Mouse (Mus musculus) telencephalon, adult 2 months (tissue): ENCODE measurements around the gene Mpp2.

ENCODE experiments used
- DNase-seq: peaks from one replicate; pipeline ENCODE4 v3.0.0-alpha.2; 2011; ENCODE audit warnings: low read depth, low spot score

The Mpp2 gene

GRCm38 (mm10) chr11:102087931-102088898 is at the start of gene Mpp2:
Gene Mpp2 (minus strand): TSS chr11:102088515.
- DNase-seq = peak; percentile 73

- DNase-seq = no peak
Measured at GRCm38 (mm10) chr11:102137625-102138446, 49.5 kb upstream of the Mpp2 start.

GRCm38 (mm10) chr11:102134516-102134915 is 46.2 kb upstream of the Mpp2 start:
- DNase-seq = no peak

- DNase-seq = no peak
Measured at GRCm38 (mm10) chr11:102117386-102117785, 29.1 kb upstream of the Mpp2 start.

GRCm38 (mm10) chr11:102116241-102116640 is 27.9 kb upstream of the Mpp2 start:
- DNase-seq = no peak

GRCm38 (mm10) chr11:102111576-102111975 is 23.3 kb upstream of the Mpp2 start:
- no peak for DNase-seq

GRCm38 (mm10) chr11:102107732-102108131 is 19.4 kb upstream of the Mpp2 start, which contains the start of gene Pyy:
Gene Pyy (minus strand): TSS chr11:102107832.
- DNase-seq = no peak

- no peak for DNase-seq
Measured at GRCm38 (mm10) chr11:102106911-102107310, 18.6 kb upstream of the Mpp2 start.

GRCm38 (mm10) chr11:102102485-102103258 is 14.4 kb upstream of the Mpp2 start:
- no peak for DNase-seq

GRCm38 (mm10) chr11:102101219-102101618 is 12.9 kb upstream of the Mpp2 start, which contains the start of gene Ppy:
Gene Ppy (minus strand): TSS chr11:102101319.
- no peak for DNase-seq

- DNase-seq = peak; percentile 72
Measured at GRCm38 (mm10) chr11:102096887-102097391, 8.6 kb upstream of the Mpp2 start.

GRCm38 (mm10) chr11:102096446-102096845 is 8.1 kb upstream of the Mpp2 start:
- DNase-seq = no peak

- no peak for DNase-seq
Measured at GRCm38 (mm10) chr11:102095676-102096075, 7.4 kb upstream of the Mpp2 start.

- peak; percentile 63 for DNase-seq
Measured at GRCm38 (mm10) chr11:102089088-102089808, 933 bp upstream of the Mpp2 start.

GRCm38 (mm10) chr11:102087081-102087751 is 1.1 kb downstream of the Mpp2 start:
- peak; percentile 82 for DNase-seq

- DNase-seq = peak; percentile 84
Measured at GRCm38 (mm10) chr11:102086331-102086730, 2.0 kb downstream of the Mpp2 start.

GRCm38 (mm10) chr11:102084159-102084558 is 4.2 kb downstream of the Mpp2 start:
- no peak for DNase-seq

GRCm38 (mm10) chr11:102083193-102083592 is 5.1 kb downstream of the Mpp2 start:
- DNase-seq = no peak

- DNase-seq = peak; percentile 43
Measured at GRCm38 (mm10) chr11:102082322-102082721, 6.0 kb downstream of the Mpp2 start.

- no peak for DNase-seq
Measured at GRCm38 (mm10) chr11:102073722-102074121, 14.6 kb downstream of the Mpp2 start.
